Mouse (Mus musculus) macrophage (primary cell): ENCODE data around the gene Fmnl1. TPM values are rescaled to one million over a fixed set of nuclear protein-coding genes. Genes with fewer than 3 reads are reported as not detected.
A peak's percentile ranks its signal among the peaks of the same experiment; 100 is the strongest.

ENCODE experiments used
- H3K27ac ChIP-seq: fragments of 350-480 bp; formaldehyde crosslinking; 2 replicates; pipeline ENCODE4 v1.9.0; 2021
- H3K36me3 ChIP-seq: fragments of 350-480 bp; formaldehyde crosslinking; 2 replicates; pipeline ENCODE4 v1.9.0; 2021; ENCODE audit errors: inconsistent target
- H3K4me3 ChIP-seq: fragments of 350-480 bp; formaldehyde crosslinking; 2 replicates; pipeline ENCODE4 v1.9.0; 2021; ENCODE audit errors: inconsistent target
- H3K79me2 ChIP-seq: fragments of 350-480 bp; formaldehyde crosslinking; 2 replicates; pipeline ENCODE4 v1.9.0; 2021; ENCODE audit errors: inconsistent target
- WGBS: methylation state at CpG from one replicate; pipeline ENCODE4 v1.1.7; 2026; ENCODE audit warnings: inconsistent platforms; ENCODE audit not compliant: missing documents; 5-methylcytosine and 5-hydroxymethylcytosine counted together
- polyA plus RNA-seq: library from polyadenylated mRNA; stranded (reverse); fragments of 250-400 nt; gene quantifications from 3 replicates; pipeline ENCODE4 v1.2.4, GENCODE M21; 2018; ENCODE audit warnings: inconsistent platforms
- total RNA-seq, 78 experiments: library from RNA; depleted of rRNA; stranded (reverse); fragments of 250-400 nt; gene quantifications; 1 replicate in 9 of 78; 2 replicates in 24 of 78; 3 replicates in 43 of 78; 4 replicates in 2 of 78; pipeline ENCODE4 v1.2.4; 2018; ENCODE audit warnings: inconsistent platforms in 56 of 78

Fmnl1 gene
- 100 to 1,000 TPM in 1 of 26 experiments, 10 to 100 TPM in 24, 1 to 10 TPM in 1; 9.8 to 105 (median 44.4) TPM for total RNA-seq (2018; cell fraction: chromatin; rRNA removed)
- 10 to 100 TPM; 21.5 to 40.9 (median 34.6) TPM for total RNA-seq (2018; cell fraction: cytosol; rRNA removed)
- 10 to 100 TPM; 15.9 to 81.3 (median 30.8) TPM for total RNA-seq (2018; cell fraction: nucleus; rRNA removed)
- 29.0 to 47.4 TPM (median 29.5 TPM) in 3 replicates for polyA plus RNA-seq

GRCm38 (mm10) chr11:103170494-103171285 lies at the start of gene Fmnl1:
TSS of gene Fmnl1 (plus strand) at chr11:103171107.
- Histone ChIP-seq H3K79me2 (peaks cover 45% of the 10 kb centered on the region), H3K36me3 (no peaks in the 10 kb centered on the region), H3K4me3 (peak within 1 kb of the TSS; percentile 68), H3K27ac (peak within 1 kb of the TSS; percentile 77)
- 5% methylated on average over 64 of the region's 84 CpGs for WGBS

- Histone ChIP-seq H3K27ac (peak within 1 kb of the TSS; percentile 91), H3K79me2 (peaks cover 39% of the 10 kb centered on the region), H3K36me3 (no peaks in the 10 kb centered on the region), H3K4me3 (peak within 1 kb of the TSS; percentile 64)
- 1% methylated on average over 38 of the region's 39 CpGs for WGBS
Observed at GRCm38 (mm10) chr11:103131701-103132575, 39.0 kb upstream of the Fmnl1 start, which contains the start of gene Hexim2. TSS of gene Hexim2 (plus strand) at chr11:103132429.

GRCm38 (mm10) chr11:103132576-103133455 lies 38.1 kb upstream of the Fmnl1 start:
- peak overlapping the region; percentile 64 for H3K4me3 ChIP-seq
- peaks cover 39% of the 10 kb centered on the region for H3K79me2 ChIP-seq
- H3K36me3 ChIP-seq = no peaks in the 10 kb centered on the region
- WGBS = 1% methylated on average over 46 of the region's 58 CpGs
- peak overlapping the region; percentile 91 for H3K27ac ChIP-seq

GRCm38 (mm10) chr11:103133456-103134185 lies 37.3 kb upstream of the Fmnl1 start:
- Histone ChIP-seq H3K27ac (peak overlapping the region; percentile 66), H3K4me3 (peak overlapping the region; percentile 17; the same call in 1 of the 2 replicates), H3K36me3 (no peaks in the 10 kb centered on the region), H3K79me2 (peaks cover 37% of the 10 kb centered on the region)
- 77% methylated on average over 6 of the region's 6 CpGs for WGBS

- Histone ChIP-seq H3K36me3 (no peaks in the 10 kb centered on the region), H3K27ac (no peak overlapping the region), H3K4me3 (no peak overlapping the region), H3K79me2 (peaks cover 31% of the 10 kb centered on the region)
- WGBS = 81% methylated on average over 3 of the region's 3 CpGs
Observed at GRCm38 (mm10) chr11:103134221-103134620, 36.7 kb upstream of the Fmnl1 start.

- Histone ChIP-seq H3K4me3 (no peak overlapping the region), H3K79me2 (peaks cover 14% of the 10 kb centered on the region), H3K36me3 (no peaks in the 10 kb centered on the region), H3K27ac (no peak overlapping the region)
- 63% methylated on average over 7 of the region's 8 CpGs for WGBS
Observed at GRCm38 (mm10) chr11:103136039-103136577, 34.8 kb upstream of the Fmnl1 start.

- Histone ChIP-seq H3K27ac (no peak overlapping the region), H3K4me3 (no peak overlapping the region), H3K36me3 (no peaks in the 10 kb centered on the region), H3K79me2 (no peaks in the 10 kb centered on the region)
- 94% methylated on average over 14 of the region's 14 CpGs for WGBS
Observed at GRCm38 (mm10) chr11:103139951-103140762, 30.8 kb upstream of the Fmnl1 start.

GRCm38 (mm10) chr11:103140763-103141100 lies 30.2 kb upstream of the Fmnl1 start:
- WGBS = 90% methylated on average over 6 of the region's 6 CpGs
- Histone ChIP-seq H3K27ac (no peak overlapping the region), H3K79me2 (no peaks in the 10 kb centered on the region), H3K4me3 (no peak overlapping the region), H3K36me3 (no peaks in the 10 kb centered on the region)

- H3K4me3 ChIP-seq = no peak overlapping the region
- WGBS = 82% methylated on average over 8 of the region's 11 CpGs
- H3K27ac ChIP-seq = 0 out of 2 replicates have a peak overlapping the region, but pooled peaks have one; percentile 3
Observed at GRCm38 (mm10) chr11:103141101-103141943, 29.6 kb upstream of the Fmnl1 start.

GRCm38 (mm10) chr11:103141944-103142255 lies 29.0 kb upstream of the Fmnl1 start:
- Histone ChIP-seq H3K36me3 (no peaks in the 10 kb centered on the region), H3K79me2 (no peaks in the 10 kb centered on the region), H3K4me3 (no peak overlapping the region), H3K27ac (0 out of 2 replicates have a peak overlapping the region, but pooled peaks have one; percentile 3)
- 40% methylated on average over 1 of the region's 1 CpGs for WGBS

More at GRCm38 (mm10) chr11:103141101-103141943, 29.6 kb upstream of the Fmnl1 start:
- Histone ChIP-seq H3K79me2 (no peaks in the 10 kb centered on the region), H3K36me3 (no peaks in the 10 kb centered on the region)

GRCm38 (mm10) chr11:103142441-103143182 lies 28.3 kb upstream of the Fmnl1 start:
- Histone ChIP-seq H3K27ac (peak overlapping the region; percentile 25; the same call in 1 of the 2 replicates), H3K36me3 (no peaks in the 10 kb centered on the region), H3K4me3 (no peak overlapping the region), H3K79me2 (no peaks in the 10 kb centered on the region)
- WGBS = 36% methylated on average over 8 of the region's 8 CpGs
